Comparison of ENCODE assay signal across 16 mouse cellular contexts in the genomic region with DNA sequence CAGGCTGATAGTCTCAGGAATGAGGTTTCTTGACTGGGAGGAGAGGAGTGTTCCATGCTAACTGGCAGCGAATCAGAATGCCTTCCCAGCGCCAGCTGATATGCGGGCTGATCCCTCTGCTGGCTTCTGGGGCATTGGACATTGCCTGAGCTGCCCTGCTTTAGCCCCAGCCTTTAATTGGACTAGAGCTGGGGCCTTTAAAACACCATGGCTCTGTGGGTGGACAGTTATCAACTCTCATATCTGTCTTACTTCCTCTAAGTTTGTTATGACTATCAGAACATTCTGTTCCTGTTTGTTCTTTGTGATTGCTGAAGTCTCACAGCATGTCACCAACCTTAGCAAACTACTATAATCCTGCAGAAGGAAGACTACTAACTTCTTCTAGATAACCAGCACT. TPM values are rescaled to one million over a fixed set of nuclear protein-coding genes. Genes with fewer than 3 reads are reported as not detected.
DNase-seq lines count a peak whose midpoint lies in the region; ATAC-seq lines count a peak whose summit lies in the region.
"Had no signal": no experiment of that assay in that cellular context is flagged by ENCODE, and none has a peak within 500 bp of the region (broad histone marks: within the 10 kb centered on the region; RNA-seq: fewer than 3 reads in every experiment).

No protein-coding gene starts in this region.

- H3K36me3 ChIP-seq in hindbrain, embryonic 11.5 days (ENCODE audit: control insufficient read depth, insufficient read depth, low read length) = no peaks in the 10 kb centered on the region
- H3K36me3 ChIP-seq: forebrain, embryonic 10.5 days; neural tube, embryonic 13.5 days had no signal

- no peaks in the 10 kb centered on the region for H3K9me3 ChIP-seq in hindbrain, embryonic 11.5 days (ENCODE audit: control insufficient read depth, low read length)
- H3K9me3 ChIP-seq: forebrain, embryonic 10.5 days; limb, embryonic 13.5 days; neural tube, embryonic 13.5 days had no signal

- no peaks in the 10 kb centered on the region for H3K4me1 ChIP-seq in hindbrain, embryonic 11.5 days (replicated peaks; ENCODE audit: control insufficient read depth, insufficient read depth, low read length)

- H3K4me2 ChIP-seq in hindbrain, embryonic 11.5 days (replicated peaks; ENCODE audit: low read depth, low read length) = no peak overlapping the region
- H3K4me2 ChIP-seq: limb, embryonic 13.5 days; midbrain, embryonic 11.5 days; neural tube, embryonic 13.5 days had no signal

- WGBS in hindbrain, embryonic 11.5 days = 91% methylated on average over 3 of the region's 3 CpGs

- ATAC-seq in hindbrain, embryonic 11.5 days (ENCODE audit: low FRiP score) = no peak
- ATAC-seq: intestine, embryonic 16.5 days had no signal

- H3K9ac ChIP-seq in hindbrain, embryonic 11.5 days (ENCODE audit: low read depth, low read length) = no peak overlapping the region
- H3K9ac ChIP-seq: limb, embryonic 13.5 days; neural tube, embryonic 13.5 days had no signal

- no peak overlapping the region for H3K27ac ChIP-seq in hindbrain, embryonic 11.5 days (ENCODE audit: low read depth, low read length)
- H3K27ac ChIP-seq: forebrain, embryonic 10.5 days; limb, embryonic 13.5 days; neural tube, embryonic 13.5 days had no signal

- H3K27me3 ChIP-seq in hindbrain, embryonic 11.5 days (ENCODE audit: control insufficient read depth, insufficient read depth, low read length) = no peaks in the 10 kb centered on the region
- H3K27me3 ChIP-seq: limb, embryonic 13.5 days; neural tube, embryonic 13.5 days had no signal

- DNase-seq in adrenal gland, postnatal 14 days = peak; percentile 22
- no peak for DNase-seq in adrenal gland, adult 18-20 months (ENCODE audit: low spot score in 2 of 2)
- DNase-seq in urinary bladder, postnatal 14 days (ENCODE audit: low spot score) = peak; percentile 36
- no peak for DNase-seq in urinary bladder, postnatal 4 days (ENCODE audit: low spot score in 2 of 2)
- DNase-seq in lung, postnatal 36 days = peak; percentile 73
- no peak for DNase-seq in left cerebral cortex, adult 9 months (ENCODE audit: low spot score in 2 of 2)
- DNase-seq in gastrocnemius, postnatal 4 days (ENCODE audit: low spot score in 2 of 2) = no peak
- DNase-seq in hindbrain, embryonic 11.5 days (ENCODE audit: low spot score) = no peak
- DNase-seq: embryo, embryonic 11 days; right cerebral cortex, postnatal 14 days; thymus, postnatal 14 days had no signal

- H3K4me3 ChIP-seq in hindbrain, embryonic 11.5 days (ENCODE audit: low read depth, low read length) = no peak overlapping the region
- H3K4me3 ChIP-seq: forebrain, embryonic 10.5 days; limb, embryonic 13.5 days; neural tube, embryonic 13.5 days had no signal

RNA-seq across cellular contexts. Expression of gene Birc3, which starts 5.0 kb away (rescaled TPM):
- total RNA-seq in adrenal gland, postnatal 14 days (2021) = 19.0 and 27.8 TPM in 2 replicates
- total RNA-seq in adrenal gland, adult 18-20 months (2021) = 10 to 100 TPM; 13.8 to 26.3 TPM
- 10 to 100 TPM; 12.6 to 14.1 TPM for total RNA-seq in gastrocnemius, postnatal 4 days (2021)
- polyA plus RNA-seq in hindbrain, embryonic 11.5 days (2014; fragmentation: Nextera tagmentation; extraction: Ambion mirVana) = 3.5 and 3.7 TPM in 2 replicates

RNA-seq across cellular contexts. Expression of gene Birc2, which starts 31.1 kb away (rescaled TPM):
- 40.6 and 46.6 TPM in 2 replicates for total RNA-seq in adrenal gland, postnatal 14 days (2021)
- total RNA-seq in adrenal gland, adult 18-20 months (2021) = 10 to 100 TPM; 38.8 to 50.5 TPM
- 10 to 100 TPM; 22.0 to 28.1 TPM for total RNA-seq in gastrocnemius, postnatal 4 days (2021)
- 45.3 and 51.7 TPM in 2 replicates for polyA plus RNA-seq in hindbrain, embryonic 11.5 days (2014; fragmentation: Nextera tagmentation; extraction: Ambion mirVana)

Comparison
In these comparisons a context has a peak if more than half of its experiments do, and no peak if none do; other contexts are left out.
1. DNase-seq: peak in adrenal gland, postnatal 14 days (single experiment), urinary bladder, postnatal 14 days (single experiment) and lung, postnatal 36 days (single experiment); none in adrenal gland, adult 18-20 months (0 of 2), urinary bladder, postnatal 4 days (0 of 2), left cerebral cortex, adult 9 months (0 of 2), gastrocnemius, postnatal 4 days (0 of 2) and hindbrain, embryonic 11.5 days (single experiment).